Mouse (Mus musculus): ENCODE results near the gene Dnajb2.
"Not testable (repeated sequence)": the region's sequence is repeated elsewhere in the genome, so short reads cannot be mapped to it uniquely, and the experiment has no call there.

The Dnajb2 gene

GRCm38 (mm10) chr1:75218227-75219001 is 17.8 kb upstream of the Dnajb2 start:
- DNase-seq (ENCODE audit: low read depth, low spot score): no peak

- peak; percentile 63 for DNase-seq (ENCODE audit: low read depth, low spot score)
Observed at GRCm38 (mm10) chr1:75219078-75219477, 17.1 kb upstream of the Dnajb2 start.

- DNase-seq (ENCODE audit: low read depth, low spot score): no peak
Observed at GRCm38 (mm10) chr1:75219531-75219930, 16.7 kb upstream of the Dnajb2 start, which contains the start of gene Tuba4a. Gene Tuba4a (minus strand): TSS chr1:75219865.

- DNase-seq (ENCODE audit: low read depth, low spot score): no peak
Observed at GRCm38 (mm10) chr1:75221538-75221937, 14.7 kb upstream of the Dnajb2 start.

- DNase-seq (ENCODE audit: low read depth, low spot score): no peak
Observed at GRCm38 (mm10) chr1:75222926-75223325, 13.3 kb upstream of the Dnajb2 start.

GRCm38 (mm10) chr1:75223532-75223931 is 12.7 kb upstream of the Dnajb2 start:
- DNase-seq (ENCODE audit: low read depth, low spot score): no peak

GRCm38 (mm10) chr1:75225473-75225872 is 10.7 kb upstream of the Dnajb2 start:
- DNase-seq (ENCODE audit: low read depth, low spot score): no peak

GRCm38 (mm10) chr1:75226138-75226537 is 10.1 kb upstream of the Dnajb2 start:
- no peak for DNase-seq (ENCODE audit: low read depth, low spot score)

- DNase-seq (ENCODE audit: low read depth, low spot score): no peak
Observed at GRCm38 (mm10) chr1:75227653-75228052, 8.6 kb upstream of the Dnajb2 start.

- no peak for DNase-seq (ENCODE audit: low read depth, low spot score)
Observed at GRCm38 (mm10) chr1:75229158-75229557, 7.0 kb upstream of the Dnajb2 start.

GRCm38 (mm10) chr1:75230335-75230994 is 5.7 kb upstream of the Dnajb2 start:
- DNase-seq (ENCODE audit: low read depth, low spot score): no peak

- DNase-seq (ENCODE audit: low read depth, low spot score): no peak
Observed at GRCm38 (mm10) chr1:75231224-75231623, 5.0 kb upstream of the Dnajb2 start.

GRCm38 (mm10) chr1:75231664-75232152 is 4.5 kb upstream of the Dnajb2 start, which contains the start of gene A630095N17Rik:
Gene A630095N17Rik (minus strand): TSS chr1:75232102.
- DNase-seq (ENCODE audit: low read depth, low spot score): no peak

GRCm38 (mm10) chr1:75232489-75232888 is 3.7 kb upstream of the Dnajb2 start:
- not testable (repeated sequence) for DNase-seq (ENCODE audit: low read depth, low spot score)

GRCm38 (mm10) chr1:75234606-75235005 is 1.6 kb upstream of the Dnajb2 start:
- DNase-seq (ENCODE audit: low read depth, low spot score): peak; percentile 22

GRCm38 (mm10) chr1:75239591-75239990 is 3.4 kb downstream of the Dnajb2 start:
- no peak for DNase-seq (ENCODE audit: low read depth, low spot score)

GRCm38 (mm10) chr1:75243411-75243810 is 7.2 kb downstream of the Dnajb2 start:
- no peak for DNase-seq (ENCODE audit: low read depth, low spot score)

- no peak for DNase-seq (ENCODE audit: low read depth, low spot score)
Observed at GRCm38 (mm10) chr1:75244175-75244826, 8.1 kb downstream of the Dnajb2 start.

GRCm38 (mm10) chr1:75244836-75245235 is 8.6 kb downstream of the Dnajb2 start:
- DNase-seq (ENCODE audit: low read depth, low spot score): peak; percentile 37

- no peak for DNase-seq (ENCODE audit: low read depth, low spot score)
Observed at GRCm38 (mm10) chr1:75247071-75247930, 11.1 kb downstream of the Dnajb2 start.
